Mouse (Mus musculus) G1E (cell line): ENCODE measurements around the gene 4930402F06Rik.

Experiments used
- CTCF ChIP-seq: IDR thresholded peaks from 2 replicates; pipeline ENCODE4 v1.5.1; 2012; ENCODE audit warnings: low read depth, low read length, inconsistent platforms, mixed read lengths
- GATA1 ChIP-seq: IDR thresholded peaks from 2 replicates; pipeline ENCODE4 v1.6.1; 2012; ENCODE audit warnings: borderline replicate concordance, low read length, inconsistent platforms, mixed read lengths
- GATA2 ChIP-seq: IDR thresholded peaks from 2 replicates; pipeline ENCODE4 v1.6.1; 2012; ENCODE audit warnings: low read depth, low read length, inconsistent platforms, borderline replicate concordance

DNA sequence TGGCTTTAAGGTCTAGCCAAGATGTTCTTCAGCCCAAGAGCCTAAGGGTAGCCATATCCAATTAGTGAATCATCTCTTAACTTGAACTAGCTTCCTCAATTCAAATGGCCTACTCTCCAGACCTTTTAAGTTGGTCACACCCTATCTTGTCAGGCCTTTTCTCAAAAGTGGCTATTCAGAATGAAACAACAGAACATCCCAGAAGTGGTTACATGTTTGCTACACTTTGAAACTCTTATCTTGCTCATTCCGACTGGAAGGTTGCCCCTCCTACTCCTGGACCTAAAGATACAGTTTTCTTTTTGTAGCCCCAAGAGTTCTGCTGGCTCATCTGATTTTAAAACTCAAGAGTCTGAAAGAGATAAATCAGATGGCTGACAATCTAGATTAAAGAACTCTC is 23.7 kb upstream of the 4930402F06Rik start:
- TF ChIP-seq CTCF, result no peak
- no peak for TF ChIP-seq GATA1
- TF ChIP-seq GATA2, result no peak
